Mouse (Mus musculus) gastrocnemius, postnatal 14 days (tissue): Measurements from ENCODE around the gene Kcnip2. TPM values are rescaled to one million over a fixed set of nuclear protein-coding genes. Genes with fewer than 3 reads are reported as not detected.

Experiments
- DNase-seq: peaks from one replicate; pipeline ENCODE4 v3.0.0; 2021; ENCODE audit warnings: mixed read lengths
- intact Hi-C: fragments of 180-260 bp; cut with DNase I; formaldehyde crosslinking; loops from one replicate; pipeline ENCODE4 v1.15.1; 2025; ENCODE audit warnings: low total_unique reads
- total RNA-seq, 2 experiments: library from RNA; stranded (reverse); gene quantifications; 2 replicates each; pipeline ENCODE4 v1.2.3; 2021

Kcnip2 gene
- total RNA-seq, 2 experiments from 2014 or later: 0.16 to 0.74 TPM

GRCm38 (mm10) chr19:45745344-45746152, 70.3 kb downstream of the Kcnip2 start:
- no peak for DNase-seq
- intact Hi-C loops: loop anchor here (2.0 kb wide), 1 partner anchor 173 kb away; no protein-coding TSS in a partner anchor

GRCm38 (mm10) chr19:45743619-45744018, 72.2 kb downstream of the Kcnip2 start:
- intact Hi-C loops: loop anchor here (2.0 kb wide), 1 partner anchor 171 kb away; no protein-coding TSS in a partner anchor
- no peak for DNase-seq

GRCm38 (mm10) chr19:45742984-45743575, 72.8 kb downstream of the Kcnip2 start:
- DNase-seq: no peak

GRCm38 (mm10) chr19:45742218-45742983, 73.5 kb downstream of the Kcnip2 start, which contains the start of gene Fgf8:
Fgf8 (minus strand) TSS chr19:45742915.
- no peak for DNase-seq

More at GRCm38 (mm10) chr19:45742984-45743575, 72.8 kb downstream of the Kcnip2 start:
- intact Hi-C loops: no loop called here

More at GRCm38 (mm10) chr19:45742218-45742983, 73.5 kb downstream of the Kcnip2 start, which contains the start of gene Fgf8:
- intact Hi-C loops: no loop called here

Other genes with a start within 250 kb of the Kcnip2 start
- gene Fbxw4, start 155.7 kb downstream of the Kcnip2 start, total RNA-seq: 10 to 100 TPM; 18.9 to 19.8 TPM
- gene Fgf8, start 73.1 kb downstream of the Kcnip2 start, total RNA-seq: not detected
- gene Npm3, start 66.5 kb downstream of the Kcnip2 start, total RNA-seq: 10 to 100 TPM; 10.4 to 15.8 TPM
- gene Mgea5, start 32.2 kb downstream of the Kcnip2 start, total RNA-seq: 10 to 100 TPM; 28.6 to 29.6 TPM
- 10 to 100 TPM; 10.8 to 10.9 TPM for gene Armh3, start 182.4 kb upstream of the Kcnip2 start, total RNA-seq
- gene Hps6, start 187.4 kb upstream of the Kcnip2 start, total RNA-seq: 1 to 10 TPM; 3.1 to 3.8 TPM
- 10 to 100 TPM; 11.2 to 11.5 TPM for gene Pprc1, start 228.8 kb upstream of the Kcnip2 start, total RNA-seq
- 10 to 100 TPM; 26.2 to 28.5 TPM for gene Ldb1, start 229.2 kb upstream of the Kcnip2 start, total RNA-seq